Mouse (Mus musculus) liver, embryonic 16.5 days (tissue): ENCODE data around the gene Spocd1. TPM values are rescaled to one million over a fixed set of nuclear protein-coding genes. Genes with fewer than 3 reads are reported as not detected.
"Not testable (repeated sequence)": the region's sequence is repeated elsewhere in the genome, so short reads cannot be mapped to it uniquely, and the experiment has no call there.

Experiments
- ATAC-seq: fragments of 200-750 bp; cut with Nextera tagmentation; 2 replicates; pipeline ENCODE4 v1.8.0; 2017; ENCODE audit warnings: low read depth, mild to moderate bottlenecking, moderate number of reproducible peaks, moderate library complexity
- H3K27ac ChIP-seq: fragments of 300-500 bp; sonication (generic); 2 replicates; pipeline ENCODE4 v1.5.1; 2014; ENCODE audit warnings: mild to moderate bottlenecking, low read length
- H3K27me3 ChIP-seq: fragments of 300-500 bp; sonication (generic); 2 replicates; pipeline ENCODE4 v1.6.1; 2014; ENCODE audit warnings: low read depth, low read length, mixed read lengths; ENCODE audit not compliant: control insufficient read depth, insufficient read depth
- H3K36me3 ChIP-seq: fragments of 300-500 bp; sonication (generic); 2 replicates; pipeline ENCODE4 v1.6.1; 2014; ENCODE audit warnings: mild to moderate bottlenecking; ENCODE audit not compliant: control insufficient read depth, insufficient read depth
- H3K4me1 ChIP-seq: fragments of 300-500 bp; sonication (generic); 2 replicates; pipeline ENCODE4 v1.6.1; 2014; ENCODE audit warnings: low read depth, low read length, mixed read lengths; ENCODE audit not compliant: control insufficient read depth
- H3K4me2 ChIP-seq: fragments of 300-500 bp; sonication (generic); 2 replicates; pipeline ENCODE4 v1.6.1; 2014; ENCODE audit warnings: low read depth, low read length, mixed read lengths
- H3K4me3 ChIP-seq: fragments of 300-500 bp; sonication (generic); 2 replicates; pipeline ENCODE4 v1.5.1; 2014; ENCODE audit warnings: low read depth, mild to moderate bottlenecking, low read length
- H3K9ac ChIP-seq: fragments of 300-500 bp; sonication (generic); 2 replicates; pipeline ENCODE4 v1.6.1; 2014; ENCODE audit warnings: low read depth, low read length
- H3K9me3 ChIP-seq: fragments of 300-500 bp; sonication (generic); replicated peaks from 2 replicates; pipeline ENCODE4 v1.6.1; 2016; ENCODE audit warnings: low read length; ENCODE audit not compliant: control insufficient read depth
- WGBS: fragments of 180-500 bp; shearing (Covaris S2); extraction: QIAGEN DNeasy Blood & Tissue Kit; methylation state at CpG from one replicate; pipeline ENCODE4 v1.1.7; 2014; ENCODE audit not compliant: insufficient replicate concordance; 5-methylcytosine and 5-hydroxymethylcytosine counted together
- polyA plus RNA-seq: library from polyadenylated mRNA; unstranded; fragments of >200 nt; fragmentation: Nextera tagmentation; extraction: Ambion mirVana; gene quantifications from 2 replicates; pipeline ENCODE4 v1.2.1, GENCODE M21; 2015

Gene Spocd1
- not detected in 2 replicates for polyA plus RNA-seq

GRCm38 (mm10) chr4:129928949-129929348 lies at the start of gene Spocd1:
Gene Spocd1, plus strand, starts transcription at chr4:129929249.
- Histone ChIP-seq H3K36me3 (no peaks in the 10 kb centered on the region), H3K4me2 (peak within 1 kb of the TSS; percentile 52), H3K4me1 (peaks cover 5% of the 10 kb centered on the region), H3K9me3 (no peaks in the 10 kb centered on the region), H3K27ac (no peak within 1 kb of the TSS), H3K27me3 (no peaks in the 10 kb centered on the region), H3K9ac (no peak within 1 kb of the TSS), H3K4me3 (peak within 1 kb of the TSS; percentile 16; the same call in 1 of the 2 replicates)
- ATAC-seq: no peak
- WGBS: 43% methylated on average over 4 of the region's 4 CpGs

GRCm38 (mm10) chr4:129880615-129881014 lies 48.4 kb upstream of the Spocd1 start:
- Histone ChIP-seq H3K9me3 (no peaks in the 10 kb centered on the region), H3K4me3 (no peak overlapping the region), H3K27ac (no peak overlapping the region), H3K4me1 (peaks cover 24% of the 10 kb centered on the region), H3K9ac (no peak overlapping the region), H3K4me2 (no peak overlapping the region), H3K27me3 (no peaks in the 10 kb centered on the region), H3K36me3 (no peaks in the 10 kb centered on the region)
- no peak for ATAC-seq
- 70% methylated on average over 7 of the region's 7 CpGs for WGBS

GRCm38 (mm10) chr4:129881661-129882060 lies 47.4 kb upstream of the Spocd1 start:
- no peak overlapping the region for H3K4me3 ChIP-seq
- no peaks in the 10 kb centered on the region for H3K9me3 ChIP-seq
- H3K4me2 ChIP-seq: no peak overlapping the region
- H3K27ac ChIP-seq: no peak overlapping the region
- 19% methylated on average over 3 of the region's 3 CpGs for WGBS
- H3K36me3 ChIP-seq: no peaks in the 10 kb centered on the region
- H3K27me3 ChIP-seq: no peaks in the 10 kb centered on the region
- H3K4me1 ChIP-seq: peaks cover 24% of the 10 kb centered on the region
- ATAC-seq: no peak
- no peak overlapping the region for H3K9ac ChIP-seq

- Histone ChIP-seq H3K9ac (no peak overlapping the region), H3K27ac (peak overlapping the region; percentile 68), H3K4me1 (peaks cover 18% of the 10 kb centered on the region), H3K4me3 (peak overlapping the region; percentile 21; the same call in 1 of the 2 replicates), H3K36me3 (no peaks in the 10 kb centered on the region), H3K4me2 (peak overlapping the region; percentile 47), H3K27me3 (no peaks in the 10 kb centered on the region), H3K9me3 (no peaks in the 10 kb centered on the region)
- WGBS: 6% methylated on average over 10 of the region's 11 CpGs
- ATAC-seq: peak; percentile 49; the same call in 1 of the 2 replicates
Measured at GRCm38 (mm10) chr4:129882555-129883293, 46.3 kb upstream of the Spocd1 start.

GRCm38 (mm10) chr4:129884041-129884930 lies 44.8 kb upstream of the Spocd1 start:
- Histone ChIP-seq H3K4me1 (peaks cover 14% of the 10 kb centered on the region), H3K9me3 (no peaks in the 10 kb centered on the region), H3K4me3 (no peak overlapping the region), H3K9ac (no peak overlapping the region), H3K4me2 (0 out of 2 replicates have a peak overlapping the region, but pooled peaks have one; percentile 13), H3K36me3 (no peaks in the 10 kb centered on the region), H3K27ac (peak overlapping the region; percentile 59), H3K27me3 (no peaks in the 10 kb centered on the region)
- 50% methylated on average over 12 of the region's 12 CpGs for WGBS
- ATAC-seq: no peak

- Histone ChIP-seq H3K27ac (no peak overlapping the region), H3K4me3 (no peak overlapping the region), H3K4me1 (no peaks in the 10 kb centered on the region), H3K27me3 (no peaks in the 10 kb centered on the region), H3K9ac (no peak overlapping the region), H3K4me2 (no peak overlapping the region), H3K9me3 (no peaks in the 10 kb centered on the region), H3K36me3 (no peaks in the 10 kb centered on the region)
- WGBS: 78% methylated on average over 10 of the region's 10 CpGs
- no peak for ATAC-seq
Measured at GRCm38 (mm10) chr4:129889661-129890060, 39.4 kb upstream of the Spocd1 start.

GRCm38 (mm10) chr4:129890094-129890493 lies 39.0 kb upstream of the Spocd1 start:
- no peak for ATAC-seq
- Histone ChIP-seq H3K9me3 (no peaks in the 10 kb centered on the region), H3K9ac (no peak overlapping the region), H3K4me2 (no peak overlapping the region), H3K4me1 (no peaks in the 10 kb centered on the region), H3K27ac (no peak overlapping the region), H3K27me3 (no peaks in the 10 kb centered on the region), H3K4me3 (no peak overlapping the region), H3K36me3 (no peaks in the 10 kb centered on the region)
- WGBS: 73% methylated on average over 7 of the region's 7 CpGs

GRCm38 (mm10) chr4:129894861-129895260 lies 34.2 kb upstream of the Spocd1 start:
- 59% methylated on average over 3 of the region's 3 CpGs for WGBS

GRCm38 (mm10) chr4:129898815-129899214 lies 30.2 kb upstream of the Spocd1 start:
- WGBS: 78% methylated on average over 18 of the region's 18 CpGs
- H3K27me3 ChIP-seq: not testable (repeated sequence)

More at GRCm38 (mm10) chr4:129894861-129895260, 34.2 kb upstream of the Spocd1 start:
- ATAC-seq: no peak
- Histone ChIP-seq H3K9ac (no peak overlapping the region), H3K36me3 (no peaks in the 10 kb centered on the region), H3K27me3 (no peaks in the 10 kb centered on the region), H3K27ac (no peak overlapping the region), H3K9me3 (no peaks in the 10 kb centered on the region), H3K4me2 (no peak overlapping the region), H3K4me3 (no peak overlapping the region), H3K4me1 (no peaks in the 10 kb centered on the region)

More at GRCm38 (mm10) chr4:129898815-129899214, 30.2 kb upstream of the Spocd1 start:
- not testable (repeated sequence) for H3K4me3 ChIP-seq, H3K4me1 ChIP-seq, H3K9ac ChIP-seq, H3K27ac ChIP-seq, H3K4me2 ChIP-seq, H3K9me3 ChIP-seq, ATAC-seq, H3K36me3 ChIP-seq
